Comparison of ENCODE assay signal across 25 mouse cellular contexts in genomic region chr10:110916666-110917344, GRCm38 (mm10). TPM values are rescaled to one million over a fixed set of nuclear protein-coding genes. Genes with fewer than 3 reads are reported as not detected.
DNase-seq lines count a peak whose midpoint lies in the region; ATAC-seq and TF ChIP-seq lines count a peak whose summit lies in the region.
"Had no signal": no experiment of that assay in that cellular context is flagged by ENCODE, and none has a peak within 500 bp of the region (broad histone marks: within the 10 kb centered on the region; RNA-seq: fewer than 3 reads in every experiment).

No protein-coding gene starts in this region.

- H3K4me1 ChIP-seq in embryonic facial prominence, embryonic 12.5 days, result peaks cover 14% of the 10 kb centered on the region; the same call in 1 of the 2 replicates
- peaks cover 15% of the 10 kb centered on the region; the same call in 1 of the 2 replicates for H3K4me1 ChIP-seq in forebrain, postnatal 0 days (ENCODE audit: insufficient read depth)

- 22% methylated on average over 11 of the region's 11 CpGs for WGBS in embryonic facial prominence, embryonic 12.5 days
- 80% methylated on average over 11 of the region's 11 CpGs for WGBS in forebrain, postnatal 0 days

- ATAC-seq in embryonic facial prominence, embryonic 12.5 days (ENCODE audit: insufficient number of reproducible peaks, insufficient read depth, low FRiP score, low TSS enrichment), result no peak
- no peak for ATAC-seq in forebrain, postnatal 0 days
- ATAC-seq: forebrain, embryonic 15.5 days; hindbrain, embryonic 16.5 days; intestine, embryonic 15.5 days; Patski had no signal

- no peaks in the 10 kb centered on the region for H3K36me3 ChIP-seq in embryonic facial prominence, embryonic 12.5 days
- H3K36me3 ChIP-seq in forebrain, postnatal 0 days (ENCODE audit: insufficient read depth), result no peaks in the 10 kb centered on the region
- H3K36me3 ChIP-seq: embryonic facial prominence, embryonic 15.5 days; forebrain, embryonic 12.5 days; forebrain, embryonic 15.5 days; heart, embryonic 10.5 days; heart, embryonic 13.5 days; hindbrain, embryonic 13.5 days; intestine, embryonic 15.5 days had no signal

- no peak overlapping the region for H3K9ac ChIP-seq in embryonic facial prominence, embryonic 12.5 days
- H3K9ac ChIP-seq in forebrain, postnatal 0 days, result no peak overlapping the region
- H3K9ac ChIP-seq: embryonic facial prominence, embryonic 15.5 days; forebrain, embryonic 12.5 days; forebrain, embryonic 15.5 days; heart, embryonic 13.5 days; hindbrain, embryonic 13.5 days; intestine, embryonic 15.5 days had no signal

- peak overlapping the region; percentile 15; the same call in 1 of the 2 replicates for H3K4me2 ChIP-seq in embryonic facial prominence, embryonic 12.5 days (replicated peaks)
- no peak overlapping the region for H3K4me2 ChIP-seq in forebrain, postnatal 0 days (ENCODE audit: low read depth)
- H3K4me2 ChIP-seq: embryonic facial prominence, embryonic 15.5 days; forebrain, embryonic 12.5 days; forebrain, embryonic 15.5 days; heart, embryonic 13.5 days; hindbrain, embryonic 13.5 days; intestine, embryonic 15.5 days had no signal

- DNase-seq in 3T3-L1 (ENCODE audit: low read depth, low spot score) (peak; percentile 52), NIH3T3 (ENCODE audit: low read depth) (peak; percentile 55)
- DNase-seq in forebrain, postnatal 0 days, result no peak
- no peak for DNase-seq in heart, postnatal 4 days
- DNase-seq in layer of hippocampus, adult 18-20 months (ENCODE audit: low spot score in 2 of 2), result no peak
- DNase-seq: adrenal gland, postnatal 10 days; adrenal gland, postnatal 36 days; cerebellum, adult 18-20 months; cerebellum, adult 9-10 months; cerebellum, postnatal 14 days; gastrocnemius, postnatal 10 days; gastrocnemius, postnatal 36 days; heart, adult 2 months; heart, postnatal 14 days; kidney, adult 11 months had no signal

- no peak overlapping the region for H3K4me3 ChIP-seq in embryonic facial prominence, embryonic 12.5 days
- H3K4me3 ChIP-seq in forebrain, postnatal 0 days (ENCODE audit: low read depth, low read length), result no peak overlapping the region
- H3K4me3 ChIP-seq: embryonic facial prominence, embryonic 15.5 days; forebrain, embryonic 12.5 days; forebrain, embryonic 15.5 days; heart, adult 2 months; heart, embryonic 10.5 days; heart, embryonic 13.5 days; hindbrain, embryonic 13.5 days; intestine, embryonic 15.5 days had no signal

- H3K9me3 ChIP-seq in embryonic facial prominence, embryonic 12.5 days, result no peaks in the 10 kb centered on the region
- no peaks in the 10 kb centered on the region for H3K9me3 ChIP-seq in forebrain, postnatal 0 days (ENCODE audit: low read length)
- H3K9me3 ChIP-seq: embryonic facial prominence, embryonic 15.5 days; forebrain, embryonic 12.5 days; forebrain, embryonic 15.5 days; heart, embryonic 13.5 days; hindbrain, embryonic 13.5 days; intestine, embryonic 15.5 days had no signal

- H3K27me3 ChIP-seq in embryonic facial prominence, embryonic 12.5 days, result no peaks in the 10 kb centered on the region
- H3K27me3 ChIP-seq in forebrain, postnatal 0 days (ENCODE audit: insufficient read depth, low read length), result no peaks in the 10 kb centered on the region
- H3K27me3 ChIP-seq: embryonic facial prominence, embryonic 15.5 days; forebrain, embryonic 12.5 days; forebrain, embryonic 15.5 days; heart, embryonic 13.5 days; hindbrain, embryonic 13.5 days; intestine, embryonic 15.5 days; Patski had no signal

- H3K27ac ChIP-seq in embryonic facial prominence, embryonic 12.5 days, result 0 out of 2 replicates have a peak overlapping the region, but pooled peaks have one; percentile 42
- H3K27ac ChIP-seq in forebrain, postnatal 0 days (ENCODE audit: low read depth, low read length), result no peak overlapping the region
- H3K27ac ChIP-seq: embryonic facial prominence, embryonic 15.5 days; forebrain, embryonic 12.5 days; forebrain, embryonic 15.5 days; heart, adult 2 months; heart, embryonic 10.5 days; heart, embryonic 13.5 days; hindbrain, embryonic 13.5 days; intestine, embryonic 15.5 days had no signal

- no peak for TF ChIP-seq CTCF in forebrain, postnatal 0 days (IDR thresholded peaks at IDR 0.05; ENCODE audit: low read depth)

RNA-seq across cellular contexts. Expression of gene Csrp2, which starts 2.8 kb away (rescaled TPM):
- polyA plus RNA-seq in embryonic facial prominence, embryonic 12.5 days (2016; fragmentation: Nextera tagmentation; extraction: Ambion mirVana), result 239 and 253 TPM in 2 replicates
- total RNA-seq in forebrain, postnatal 0 days (2014; rRNA removed), result 147 and 199 TPM in 2 replicates
- 128 and 164 TPM in 2 replicates for polyA plus RNA-seq in forebrain, postnatal 0 days (2015; fragmentation: Nextera tagmentation; extraction: Ambion mirVana)
- 100 to 1,000 TPM; 267 to 274 TPM for total RNA-seq in heart, postnatal 4 days (2021)
- total RNA-seq in layer of hippocampus, adult 18-20 months (2021), result 10 to 100 TPM; 15.0 to 16.5 TPM

Comparison
In these comparisons a context has a peak if more than half of its experiments do, and no peak if none do; other contexts are left out.
1. DNase-seq: peak in 3T3-L1 (single experiment) and NIH3T3 (single experiment); none in forebrain, postnatal 0 days (single experiment), heart, postnatal 4 days (single experiment) and layer of hippocampus, adult 18-20 months (0 of 2).